Mouse (Mus musculus) CH12.LX (cell line): ENCODE measurements around the gene Hs3st6. TPM values are rescaled to one million over a fixed set of nuclear protein-coding genes. Genes with fewer than 3 reads are reported as not detected.

ENCODE experiments used
- DNase-seq: peaks from one replicate; pipeline ENCODE4 v3.0.0-alpha.2; 2013; ENCODE audit errors: extremely low read depth
- H3K27ac ChIP-seq: 2 replicates; pipeline ENCODE4 v1.5.1; 2012; ENCODE audit warnings: low read depth, mild to moderate bottlenecking, control low read depth, moderate library complexity; ENCODE audit not compliant: insufficient read depth
- H3K27me3 ChIP-seq: replicated peaks from 2 replicates; pipeline ENCODE3; 2012; ENCODE audit warnings: inconsistent platforms
- H3K36me3 ChIP-seq, 2 experiments: replicated peaks in 1 of 2; 2 replicates each; pipeline versions ENCODE3 to v1.6.1; 2012; ENCODE audit warnings: inconsistent platforms in 1 of 2, low read length in 1 of 2, mild to moderate bottlenecking in 1 of 2, mixed read lengths in 1 of 2, moderate library complexity in 1 of 2; ENCODE audit not compliant: control insufficient read depth in 1 of 2, insufficient read depth in 1 of 2
- H3K4me1 ChIP-seq, 2 experiments: 2 replicates each; pipeline ENCODE4 v1.6.1; 2012; ENCODE audit warnings: inconsistent platforms in 1 of 2, moderate library complexity in 1 of 2; ENCODE audit not compliant: insufficient read depth in 2 of 2, control insufficient read depth in 1 of 2
- H3K4me2 ChIP-seq: 2 replicates; pipeline ENCODE4 v1.6.1; 2012; ENCODE audit warnings: low read depth, mild to moderate bottlenecking, control low read depth; ENCODE audit not compliant: poor library complexity, insufficient read depth, severe bottlenecking
- H3K4me3 ChIP-seq, 3 experiments: fragments of 150-350 bp in 1 of 3; sonication (generic) in 1 of 3; replicated peaks in 1 of 3; 2 replicates each; pipeline versions ENCODE3 to v1.5.1; 2011 to 2012; ENCODE audit warnings: low read depth in 2 of 3, low read length in 2 of 3, mild to moderate bottlenecking in 2 of 3, moderate library complexity in 2 of 3, control low read depth in 1 of 3, improper control_type of control experiment in 1 of 3, inconsistent platforms in 1 of 3, mixed read lengths in 1 of 3; ENCODE audit not compliant: poor library complexity in 1 of 3
- H3K79me2 ChIP-seq: replicated peaks from 2 replicates; pipeline ENCODE4 v1.6.1; 2012; ENCODE audit warnings: mild to moderate bottlenecking, moderate library complexity; ENCODE audit not compliant: control insufficient read depth, poor library complexity, insufficient read depth, severe bottlenecking; ENCODE audit errors: extremely low read depth
- H3K9ac ChIP-seq: 2 replicates; pipeline ENCODE4 v1.6.1; 2012; ENCODE audit warnings: low read depth, mild to moderate bottlenecking, control low read depth, moderate library complexity; ENCODE audit not compliant: insufficient read depth
- H3K9me3 ChIP-seq: replicated peaks from 2 replicates; pipeline ENCODE3; 2012; ENCODE audit warnings: low read length, inconsistent platforms, mixed read lengths
- BHLHE40 ChIP-seq: IDR thresholded peaks from 2 replicates; pipeline ENCODE4 v1.6.1; 2011; ENCODE audit warnings: mild to moderate bottlenecking, low read depth, low read length, improper control_type of control experiment
- CHD1 ChIP-seq: IDR thresholded peaks from 2 replicates; pipeline ENCODE4 v1.6.1; 2012; ENCODE audit warnings: low read depth, low read length, improper control_type of control experiment, inconsistent platforms
- CHD2 ChIP-seq: IDR thresholded peaks from 2 replicates; pipeline ENCODE4 v1.6.1; 2011; ENCODE audit warnings: low read length, improper control_type of control experiment
- CTCF ChIP-seq, 2 experiments: IDR thresholded peaks in 1 of 2; conservative IDR thresholded peaks in 1 of 2; 2 replicates each; pipeline ENCODE4 v1.5.1; 2011 to 2012; ENCODE audit warnings: low read depth in 2 of 2, low read length in 2 of 2, improper control_type of control experiment in 1 of 2, inconsistent platforms in 1 of 2, mild to moderate bottlenecking in 1 of 2, moderate library complexity in 1 of 2
- E2F4 ChIP-seq: IDR thresholded peaks from 2 replicates; pipeline ENCODE4 v1.6.1; 2011; ENCODE audit warnings: low read depth, low read length, improper control_type of control experiment; ENCODE audit not compliant: insufficient replicate concordance
- ELF1 ChIP-seq: IDR thresholded peaks from 2 replicates; pipeline ENCODE4 v1.6.1; 2014; ENCODE audit warnings: low read depth, mild to moderate bottlenecking, inconsistent platforms, low read length, improper control_type of control experiment
- EP300 ChIP-seq: IDR thresholded peaks from 2 replicates; pipeline ENCODE4 v1.6.1; 2011; ENCODE audit warnings: low read length, improper control_type of control experiment
- ETS1 ChIP-seq: conservative IDR thresholded peaks from 2 replicates; pipeline ENCODE4 v1.6.1; 2012; ENCODE audit warnings: low read depth, mild to moderate bottlenecking, inconsistent platforms, low read length, improper control_type of control experiment, moderate library complexity
- HCFC1 ChIP-seq: IDR thresholded peaks from 2 replicates; pipeline ENCODE4 v1.6.1; 2012; ENCODE audit warnings: low read depth, mild to moderate bottlenecking, inconsistent platforms, low read length, improper control_type of control experiment
- IRF4 ChIP-seq: IDR thresholded peaks from 2 replicates; pipeline ENCODE4 v1.6.1; 2014; ENCODE audit warnings: low read depth, mild to moderate bottlenecking, inconsistent platforms, low read length, improper control_type of control experiment
- JUN ChIP-seq: IDR thresholded peaks from 2 replicates; pipeline ENCODE4 v1.6.1; 2011; ENCODE audit warnings: low read depth, mild to moderate bottlenecking, low read length, improper control_type of control experiment, moderate library complexity; ENCODE audit not compliant: insufficient read depth
- JUND ChIP-seq: conservative IDR thresholded peaks from 2 replicates; pipeline ENCODE4 v1.6.1; 2011; ENCODE audit warnings: low read depth, low read length, improper control_type of control experiment
- MAFK ChIP-seq: IDR thresholded peaks from 2 replicates; pipeline ENCODE4 v1.6.1; 2011; ENCODE audit warnings: low read length, improper control_type of control experiment; ENCODE audit not compliant: insufficient replicate concordance
- MAX ChIP-seq: IDR thresholded peaks from 2 replicates; pipeline ENCODE4 v1.6.1; 2011; ENCODE audit warnings: low read length, improper control_type of control experiment
- MAZ ChIP-seq: IDR thresholded peaks from 2 replicates; pipeline ENCODE4 v1.6.1; 2012; ENCODE audit warnings: low read depth, mild to moderate bottlenecking, inconsistent platforms, low read length, improper control_type of control experiment, moderate library complexity
- MEF2A ChIP-seq: IDR thresholded peaks from 2 replicates; pipeline ENCODE4 v1.6.1; 2014; ENCODE audit warnings: low read depth, mild to moderate bottlenecking, inconsistent platforms, low read length, improper control_type of control experiment, borderline replicate concordance
- MXI1 ChIP-seq: IDR thresholded peaks from 2 replicates; pipeline ENCODE4 v1.6.1; 2011; ENCODE audit warnings: mild to moderate bottlenecking, low read depth, low read length, improper control_type of control experiment
- MYC ChIP-seq: IDR thresholded peaks from 2 replicates; pipeline ENCODE4 v1.6.1; 2011; ENCODE audit warnings: low read depth, mild to moderate bottlenecking, improper control_type of control experiment, low read length
- NELFE ChIP-seq: IDR thresholded peaks from 2 replicates; pipeline ENCODE4 v1.6.1; 2011; ENCODE audit warnings: low read depth, low read length, improper control_type of control experiment
- PAX5 ChIP-seq: IDR thresholded peaks from 2 replicates; pipeline ENCODE4 v1.6.1; 2012; ENCODE audit warnings: low read length, inconsistent platforms, mixed read lengths
- RCOR1 ChIP-seq: conservative IDR thresholded peaks from 2 replicates; pipeline ENCODE4 v1.6.1; 2012; ENCODE audit warnings: low read depth, mild to moderate bottlenecking, inconsistent platforms, low read length, improper control_type of control experiment
- SIN3A ChIP-seq: IDR thresholded peaks from 2 replicates; pipeline ENCODE4 v1.6.1; 2012; ENCODE audit warnings: low read length, improper control_type of control experiment, inconsistent platforms
- TCF12 ChIP-seq: IDR thresholded peaks from 2 replicates; pipeline ENCODE4 v1.6.1; 2014; ENCODE audit warnings: low read depth, mild to moderate bottlenecking, inconsistent platforms, low read length, improper control_type of control experiment
- UBTF ChIP-seq: IDR thresholded peaks from 2 replicates; pipeline ENCODE4 v1.6.1; 2012; ENCODE audit warnings: low read depth, mild to moderate bottlenecking, inconsistent platforms, low read length, improper control_type of control experiment, moderate library complexity
- USF1 ChIP-seq: IDR thresholded peaks from 2 replicates; pipeline ENCODE4 v1.6.1; 2014; ENCODE audit warnings: low read depth, mild to moderate bottlenecking, inconsistent platforms, low read length, improper control_type of control experiment
- USF2 ChIP-seq: conservative IDR thresholded peaks from 2 replicates; pipeline ENCODE4 v1.6.1; 2011; ENCODE audit warnings: low read depth, low read length, improper control_type of control experiment
- ZKSCAN1 ChIP-seq: IDR thresholded peaks from 2 replicates; pipeline ENCODE4 v1.6.1; 2012; ENCODE audit warnings: low read depth, inconsistent platforms, low read length, improper control_type of control experiment, borderline replicate concordance
- dilution Hi-C: fragments of 300-500 bp; cut with MboI; formaldehyde crosslinking; loops from 2 replicates; pipeline ENCODE4 v1.14.3; 2020; ENCODE audit warnings: low sequenced_read_pairs; ENCODE audit not compliant: extremely low pct_unique_long_range_greater_than_20kb, extremely low pct_ligation_motif_present
- in situ Hi-C: fragments of 300-500 bp; cut with MboI; formaldehyde crosslinking; loops from 3 replicates; pipeline ENCODE4 v1.14.3; 2019; ENCODE audit warnings: low sequenced_read_pairs, low pct_ligation_motif_present, low pct_unique_long_range_greater_than_20kb, mixed read lengths
- polyA plus RNA-seq: library from polyadenylated mRNA; unstranded; fragments of >175 nt; gene quantifications from 2 replicates; pipeline ENCODE4 v1.2.1, GENCODE M21; 2012; ENCODE audit warnings: low read depth; ENCODE audit not compliant: insufficient read length
- total RNA-seq, 2 experiments: library from RNA; depleted of rRNA; stranded (reverse); fragments of 300-350 nt in 1 of 2; fragments of >200 nt in 1 of 2; gene quantifications; 2 replicates each; pipeline ENCODE4 v1.2.3; 2012 to 2014

The Hs3st6 gene
- total and polyA plus RNA-seq, 3 experiments = 0.30 TPM; not detected in 2

- in situ Hi-C loops = no loop called here
- Histone ChIP-seq H3K4me1 (peaks cover 4% of the 10 kb centered on the region in 2 experiments; a peak in 2 of 4 replicates), H3K36me3 (no peaks in the 10 kb centered on the region), H3K4me2 (no peak overlapping the region; the same call in 1 of the 2 replicates), H3K27ac (no peak overlapping the region), H3K27me3 (peaks cover 15% of the 10 kb centered on the region), H3K4me3 (no peak overlapping the region), H3K9me3 (no peaks in the 10 kb centered on the region), H3K79me2 (no peaks in the 10 kb centered on the region), H3K9ac (no peak overlapping the region)
- dilution Hi-C loops = no loop called here
- TF ChIP-seq JUND (no peak), SIN3A (no peak), CHD1 (no peak), IRF4 (no peak), ELF1 (0 out of 2 replicates have a peak, but pooled peaks have one; percentile 37), ZKSCAN1 (no peak), NELFE (no peak), ETS1 (no peak), JUN (no peak), MAFK (no peak), E2F4 (no peak), MXI1 (no peak), TCF12 (no peak), EP300 (no peak), CHD2 (no peak), USF2 (peak; percentile 58; the same call in 1 of the 2 replicates), RCOR1 (no peak), MAX (no peak), PAX5 (no peak), MEF2A (no peak), UBTF (no peak), USF1 (peak; percentile 54), CTCF (conservative IDR thresholded peaks at IDR 0.05 in 1 of 2, IDR thresholded peaks at IDR 0.05 in 1 of 2; ENCODE audit: low read depth in 2 of 2, low read length in 2 of 2) (no peak)
- no peak for DNase-seq
These were observed 44.2 kb downstream of the Hs3st6 start for GRCm38 (mm10) chr17:24796969-24797368.

- no peak for DNase-seq
These were observed 45.4 kb downstream of the Hs3st6 start for GRCm38 (mm10) chr17:24798229-24798628.

More at GRCm38 (mm10) chr17:24798229-24798628, 45.4 kb downstream of the Hs3st6 start:
- in situ Hi-C loops (no loop called here), dilution Hi-C loops (no loop called here)
- Histone ChIP-seq H3K36me3 (no peaks in the 10 kb centered on the region), H3K9me3 (no peaks in the 10 kb centered on the region), H3K9ac (no peak overlapping the region), H3K79me2 (no peaks in the 10 kb centered on the region), H3K27me3 (peaks cover 17% of the 10 kb centered on the region), H3K4me3 (no peak overlapping the region), H3K4me2 (no peak overlapping the region), H3K4me1 (peaks cover 4% of the 10 kb centered on the region in 2 experiments; a peak in 2 of 4 replicates), H3K27ac (no peak overlapping the region)
- TF ChIP-seq HCFC1 = no peak
- no peak for TF ChIP-seq PAX5
- TF ChIP-seq BHLHE40 = no peak
- no peak for TF ChIP-seq ELF1
- TF ChIP-seq MAZ = no peak
- TF ChIP-seq USF2 = no peak
- no peak for TF ChIP-seq MEF2A
- TF ChIP-seq MYC = no peak
